Mouse (Mus musculus): ENCODE results near the gene Usp39.

- TF ChIP-seq CTCF (IDR thresholded peaks at IDR 0.05; ENCODE audit: extremely low read depth, insufficient read depth, insufficient read length, insufficient replicate concordance) (no peak), POLR2A (IDR thresholded peaks at IDR 0.05; ENCODE audit: low read depth, low read length) (no peak)
Measured at GRCm38 (mm10) chr6:72279505-72279904, 65.5 kb downstream of the Usp39 start.

Measured in spleen, adult 2 months (tissue).